In the genomic region with DNA sequence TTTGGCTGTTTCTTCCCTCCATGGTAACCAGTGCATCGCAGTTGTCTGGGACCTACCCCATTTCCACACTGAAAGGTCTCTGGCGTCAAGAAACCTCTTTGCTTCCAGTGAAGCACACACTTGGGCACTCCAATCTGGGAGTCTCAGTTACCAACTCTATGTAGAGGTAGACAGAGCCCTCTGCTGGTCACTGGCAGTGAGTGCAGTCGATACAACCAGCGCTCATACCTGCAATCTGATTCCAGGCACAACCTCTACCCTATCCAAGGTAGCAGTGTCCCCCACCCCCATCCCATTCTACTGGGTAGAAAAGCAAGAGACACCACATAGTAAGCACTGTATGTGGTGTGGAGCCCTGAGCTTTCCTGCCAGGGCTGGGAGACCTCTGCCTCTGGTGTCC, we compare ENCODE assay signal across 8 mouse cellular contexts. TPM values are rescaled to one million over a fixed set of nuclear protein-coding genes. Genes with fewer than 3 reads are reported as not detected.
DNase-seq lines count a peak whose midpoint lies in the region; ATAC-seq and TF ChIP-seq lines count a peak whose summit lies in the region.

No protein-coding gene starts in this region.

- H3K9ac ChIP-seq in liver, postnatal 0 days (replicated peaks) = no peak overlapping the region

- ATAC-seq in liver, postnatal 0 days = no peak; the same call in 1 of the 2 replicates

- no peaks in the 10 kb centered on the region for H3K36me3 ChIP-seq in liver, postnatal 0 days (replicated peaks; ENCODE audit: insufficient read depth, low read length)

- H3K27ac ChIP-seq in bone marrow, adult 2 months (ENCODE audit: control insufficient read depth, insufficient read depth, low read depth, low read length, poor library complexity) = no peak overlapping the region
- no peak overlapping the region for H3K27ac ChIP-seq in embryonic fibroblast, embryonic 13.5 days (ENCODE audit: insufficient read depth, low read length)
- H3K27ac ChIP-seq in liver, postnatal 0 days (ENCODE audit: low read depth) = no peak overlapping the region

- H3K9me3 ChIP-seq in liver, postnatal 0 days (ENCODE audit: low read length) = no peaks in the 10 kb centered on the region

- TF ChIP-seq CTCF in bone marrow, adult 2 months (IDR thresholded peaks at IDR 0.05; ENCODE audit: control insufficient read depth, insufficient read depth, low read length) = peak; percentile 68
- TF ChIP-seq CTCF in embryonic fibroblast, embryonic 13.5 days (IDR thresholded peaks at IDR 0.05; ENCODE audit: borderline replicate concordance, insufficient read depth, low read length) = peak; percentile 88
- peak; percentile 94 for TF ChIP-seq CTCF in liver, postnatal 0 days (IDR thresholded peaks at IDR 0.05; ENCODE audit: low read depth)

- intact Hi-C loops in heart, postnatal 25 days (cut with DNase I) = loop anchor here (1.0 to 5.0 kb wide), 4 partner anchors 44 to 375 kb away; no protein-coding TSS in a partner anchor

- 8% methylated on average over 4 of the region's 4 CpGs for WGBS in bone marrow, adult 2 months
- 3% methylated on average over 4 of the region's 4 CpGs for WGBS in liver, postnatal 0 days (ENCODE audit: insufficient replicate concordance)

- no peak for TF ChIP-seq EP300 in liver, postnatal 0 days (IDR thresholded peaks at IDR 0.05; ENCODE audit: low read depth)

- H3K4me1 ChIP-seq in bone marrow, adult 2 months (ENCODE audit: control insufficient read depth, insufficient read depth, low read length) = no peaks in the 10 kb centered on the region
- H3K4me1 ChIP-seq in embryonic fibroblast, embryonic 13.5 days (ENCODE audit: control insufficient read depth, insufficient read depth, low read length) = peaks cover 4% of the 10 kb centered on the region; the same call in 1 of the 2 replicates
- 0 out of 2 replicates have a peak, but pooled peaks cover under 1% of the 10 kb centered on the region for H3K4me1 ChIP-seq in liver, postnatal 0 days (ENCODE audit: insufficient read depth)

- H3K27me3 ChIP-seq in liver, postnatal 0 days (ENCODE audit: insufficient read depth, low read length) = no peaks in the 10 kb centered on the region

- no peak for TF ChIP-seq POLR2A in bone marrow, adult 2 months (IDR thresholded peaks at IDR 0.05; ENCODE audit: borderline replicate concordance, control insufficient read depth, low read depth, low read length)
- TF ChIP-seq POLR2A in embryonic fibroblast, embryonic 13.5 days (IDR thresholded peaks at IDR 0.05; ENCODE audit: low read depth, low read length) = no peak

- peak; percentile 82 for DNase-seq in ES-CJ7 (ENCODE audit: low read depth, low spot score)
- DNase-seq in heart, postnatal 25 days (ENCODE audit: low spot score) = peak; percentile 42
- peak; percentile 74 to 81 for DNase-seq in kidney, postnatal 4 days
- DNase-seq in liver, postnatal 0 days = peak; percentile 62
- DNase-seq in ovary, postnatal 10 days (ENCODE audit: low spot score) = peak; percentile 28
- DNase-seq in yolk sac, embryonic 10.5 days (ENCODE audit: low spot score) = peak; percentile 59

- no peak overlapping the region for H3K4me3 ChIP-seq in bone marrow, adult 2 months (replicated peaks; ENCODE audit: control insufficient read depth, low read depth, low read length)
- no peak overlapping the region for H3K4me3 ChIP-seq in embryonic fibroblast, embryonic 13.5 days (ENCODE audit: insufficient read depth, low read length)
- H3K4me3 ChIP-seq in liver, postnatal 0 days (ENCODE audit: low read depth, low read length) = no peak overlapping the region

- no peak overlapping the region for H3K4me2 ChIP-seq in liver, postnatal 0 days (ENCODE audit: low read depth, low read length)

RNA-seq across cellular contexts. Expression of gene Galnt15, which starts 3.7 kb away (rescaled TPM):
- 1.8 and 3.5 TPM in 2 replicates for polyA plus RNA-seq in bone marrow, adult 2 months (2011; ENCODE audit: insufficient read depth, insufficient read length, low replicate concordance, missing spikeins)
- polyA plus RNA-seq in embryonic fibroblast, embryonic 13.5 days (2011; ENCODE audit: insufficient read length, low read depth, missing spikeins) = not detected in 2 replicates
- total RNA-seq in heart, postnatal 25 days (2021) = 10 to 100 TPM; 14.1 to 17.1 TPM
- 0.05 TPM in 2 replicates for polyA plus RNA-seq in liver, postnatal 0 days (2015; fragmentation: Nextera tagmentation; extraction: Ambion mirVana)

RNA-seq across cellular contexts. Expression of gene Oxnad1, which starts 52.7 kb away (rescaled TPM):
- 6.5 and 10.5 TPM in 2 replicates for polyA plus RNA-seq in bone marrow, adult 2 months (2011; ENCODE audit: insufficient read depth, insufficient read length, low replicate concordance, missing spikeins)
- 13.7 and 16.3 TPM in 2 replicates for polyA plus RNA-seq in embryonic fibroblast, embryonic 13.5 days (2011; ENCODE audit: insufficient read length, low read depth, missing spikeins)
- total RNA-seq in heart, postnatal 25 days (2021) = 10 to 100 TPM; 50.4 to 56.2 TPM
- polyA plus RNA-seq in liver, postnatal 0 days (2015; fragmentation: Nextera tagmentation; extraction: Ambion mirVana) = 13.5 and 14.3 TPM in 2 replicates

RNA-seq across cellular contexts. Expression of gene Dph3, which starts 53.0 kb away (rescaled TPM):
- 15.2 and 54.2 TPM in 2 replicates for polyA plus RNA-seq in bone marrow, adult 2 months (2011; ENCODE audit: insufficient read depth, insufficient read length, low replicate concordance, missing spikeins)
- polyA plus RNA-seq in embryonic fibroblast, embryonic 13.5 days (2011; ENCODE audit: insufficient read length, low read depth, missing spikeins) = 52.0 and 58.6 TPM in 2 replicates
- total RNA-seq in heart, postnatal 25 days (2021) = 10 to 100 TPM; 88.8 to 91.0 TPM
- polyA plus RNA-seq in liver, postnatal 0 days (2015; fragmentation: Nextera tagmentation; extraction: Ambion mirVana) = 55.9 and 58.1 TPM in 2 replicates

Comparison
In these comparisons a context has a peak if more than half of its experiments do, and no peak if none do; other contexts are left out.
1. DNase-seq: peak in every context shown above with its lines; median percentile 82 in ES-CJ7; 78 in kidney, postnatal 4 days; 62 in liver, postnatal 0 days; 59 in yolk sac, embryonic 10.5 days; 42 in heart, postnatal 25 days; 28 in ovary, postnatal 10 days.